Mouse (Mus musculus) layer of hippocampus, postnatal 25 days (tissue): Measurements from ENCODE around the gene Armc5. TPM values are rescaled to one million over a fixed set of nuclear protein-coding genes. Genes with fewer than 3 reads are reported as not detected.
A peak's percentile ranks its signal among the peaks of the same experiment; 100 is the strongest.

Experiments
- DNase-seq, 2 experiments: peaks; one replicate each; pipeline ENCODE4 v3.0.0; 2022; ENCODE audit warnings: mixed read lengths in 2 of 2, low spot score in 1 of 2; ENCODE audit errors: extremely low spot score in 1 of 2
- total RNA-seq, 2 experiments: library from RNA; stranded (reverse); gene quantifications; 2 replicates each; pipeline ENCODE4 v1.2.3; 2021

Gene Armc5
- 10 to 100 TPM; 12.4 to 13.2 TPM for total RNA-seq

- DNase-seq, result peak; percentile 85 to 86
Observed at GRCm38 (mm10) chr7:128236856-128237592, at the start of gene Armc5. TSS of gene Armc5 (plus strand) at chr7:128237342.

DNA sequence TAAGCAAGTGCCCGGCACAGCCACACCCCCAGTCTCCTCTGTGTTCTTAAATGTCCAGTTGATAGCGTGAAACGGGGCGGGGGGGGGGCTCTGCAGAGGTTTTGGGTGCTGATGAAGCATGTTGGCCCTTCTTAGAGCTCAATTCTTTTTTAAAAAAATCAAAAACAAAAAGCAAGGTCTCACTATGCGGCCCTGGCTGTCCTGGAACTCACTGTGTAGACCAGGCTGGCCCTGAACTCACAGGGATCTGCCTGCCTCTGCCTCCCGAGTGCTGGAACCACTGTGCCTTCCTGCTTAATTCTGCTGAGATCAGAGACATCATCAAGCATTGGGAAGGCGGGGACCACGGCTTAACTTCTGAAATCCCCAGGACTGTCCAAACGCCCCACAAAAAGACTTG lies 35.5 kb upstream of the Armc5 start:
- DNase-seq, result no peak

- no peak for DNase-seq
Observed at GRCm38 (mm10) chr7:128203071-128203470, 34.1 kb upstream of the Armc5 start.

GRCm38 (mm10) chr7:128204179-128204578 lies 33.0 kb upstream of the Armc5 start:
- no peak for DNase-seq

- no peak for DNase-seq
Observed at GRCm38 (mm10) chr7:128205695-128206094, 31.4 kb upstream of the Armc5 start.

DNA sequence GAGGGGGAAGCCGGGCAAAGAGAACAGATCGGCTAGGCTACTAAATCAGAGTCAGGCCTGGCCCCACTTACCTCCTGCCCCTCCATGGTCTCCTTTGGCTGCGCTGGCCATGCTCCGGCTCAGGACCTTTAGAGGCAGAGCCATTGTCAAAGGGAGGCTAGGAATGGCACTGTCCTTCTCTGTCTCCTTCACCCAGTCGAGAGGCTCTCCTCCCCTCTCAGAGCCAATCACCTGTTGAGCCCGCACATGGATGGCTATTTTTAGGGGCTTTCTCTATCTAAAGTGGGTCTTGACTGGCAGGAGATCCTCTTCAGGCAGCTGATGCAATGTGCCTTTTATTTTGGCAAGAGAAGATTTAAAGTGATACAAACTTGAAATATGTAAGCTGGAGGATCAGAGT lies 31.0 kb upstream of the Armc5 start, which contains the start of gene Cox6a2:
Gene Cox6a2 (minus strand): TSS at position 236 of the 400 bp plus-strand sequence.
- no peak for DNase-seq

DNA sequence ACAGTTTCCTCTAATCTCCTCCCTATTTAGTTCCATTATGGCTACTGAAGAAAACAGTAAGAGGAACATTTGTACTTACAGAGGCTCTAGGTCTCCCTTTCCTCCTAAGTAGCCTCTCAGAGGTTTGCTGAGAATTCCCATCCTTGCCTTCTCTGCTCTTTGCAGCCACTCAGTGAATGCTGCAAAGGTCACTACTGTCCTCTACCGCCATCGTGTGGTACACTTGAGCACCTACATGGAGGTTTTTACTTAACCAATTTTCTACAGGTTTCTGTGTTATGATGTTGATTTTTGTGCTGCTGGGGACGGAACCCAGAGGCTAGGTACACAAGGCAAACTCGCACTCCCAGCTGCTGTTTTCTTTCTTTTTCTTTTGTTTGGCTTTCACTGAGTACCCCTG lies 29.0 kb upstream of the Armc5 start:
- peak; percentile 14 to 69 for DNase-seq

DNA sequence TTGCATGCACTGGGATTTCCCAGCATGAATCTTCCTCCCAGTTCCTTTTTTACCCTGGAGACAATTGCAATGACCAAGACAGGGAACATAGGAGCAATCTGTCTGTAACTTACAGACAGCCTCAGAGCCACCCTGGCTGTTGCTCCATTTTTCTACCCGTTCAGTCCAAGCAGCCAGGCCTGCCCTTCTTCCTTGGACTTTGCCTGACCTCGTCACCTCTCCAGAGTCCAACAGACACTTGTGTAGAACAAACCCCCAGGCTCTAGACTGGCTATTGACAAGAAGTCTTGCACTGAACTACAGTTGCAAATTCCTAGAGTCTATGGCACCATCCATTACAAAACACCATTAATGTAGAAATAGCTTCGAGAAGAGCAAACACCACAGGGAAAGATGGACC lies 27.3 kb upstream of the Armc5 start:
- DNase-seq, result no peak

- DNase-seq, result no peak
Observed at GRCm38 (mm10) chr7:128219952-128220351, 17.2 kb upstream of the Armc5 start.

DNA sequence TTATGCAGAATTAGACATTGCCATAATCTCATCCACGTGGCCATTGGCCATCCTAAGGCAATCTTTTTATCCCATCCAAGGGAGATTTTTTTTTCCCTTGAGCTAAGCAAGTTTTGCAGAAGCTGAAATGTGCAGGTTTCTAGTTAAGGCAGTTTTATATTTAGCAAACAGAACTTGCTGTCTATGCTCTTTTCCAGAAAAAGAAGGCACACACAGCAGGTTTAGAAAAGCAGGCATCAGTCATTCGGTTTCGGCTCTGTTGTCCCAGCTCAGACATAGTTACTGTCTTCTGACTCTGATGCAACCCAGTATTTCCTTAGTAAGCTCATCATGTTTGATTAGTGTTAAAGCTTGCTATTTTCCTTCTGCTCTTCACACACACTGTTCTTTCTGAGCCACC lies 16.2 kb upstream of the Armc5 start:
- DNase-seq, result no peak

DNA sequence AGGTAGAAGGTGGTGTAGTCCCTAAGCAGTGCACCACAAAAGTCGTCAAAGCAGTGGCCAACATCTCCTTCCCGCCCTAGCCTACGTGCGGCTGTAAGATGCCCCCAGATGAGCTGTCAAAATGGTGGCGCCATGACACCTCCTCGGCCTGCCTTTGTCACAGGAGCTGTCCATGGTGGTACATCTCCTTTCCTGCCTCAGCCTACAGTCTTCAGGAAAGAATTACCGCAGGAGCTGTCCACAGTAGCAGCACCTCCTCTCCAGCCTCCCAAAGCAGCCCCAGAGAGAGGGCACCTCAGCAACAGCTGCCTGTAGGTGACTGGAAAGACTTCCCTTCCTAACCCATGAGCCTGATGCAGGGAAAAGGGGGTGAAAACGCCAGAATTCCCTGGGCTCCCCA lies 5.4 kb upstream of the Armc5 start:
- DNase-seq, result no peak

DNA sequence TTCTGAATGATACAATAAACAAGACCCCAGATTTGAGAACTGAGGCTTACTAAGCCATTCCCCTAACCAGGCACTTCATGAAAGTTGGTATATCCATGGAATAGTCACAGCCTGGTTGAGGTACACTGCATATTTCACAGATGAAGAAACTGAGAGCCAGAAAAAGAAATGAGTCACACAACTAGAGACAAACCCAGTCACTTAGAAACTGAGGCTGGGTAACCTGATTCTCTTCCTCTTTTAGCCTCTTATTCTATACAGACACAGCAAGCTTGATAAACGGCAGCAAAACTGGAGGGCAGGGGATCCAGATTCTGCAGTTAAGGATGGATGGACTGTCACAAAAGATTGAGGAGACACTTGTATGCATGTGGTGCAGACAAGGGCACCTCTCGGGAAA lies 2.3 kb upstream of the Armc5 start:
- no peak for DNase-seq

DNA sequence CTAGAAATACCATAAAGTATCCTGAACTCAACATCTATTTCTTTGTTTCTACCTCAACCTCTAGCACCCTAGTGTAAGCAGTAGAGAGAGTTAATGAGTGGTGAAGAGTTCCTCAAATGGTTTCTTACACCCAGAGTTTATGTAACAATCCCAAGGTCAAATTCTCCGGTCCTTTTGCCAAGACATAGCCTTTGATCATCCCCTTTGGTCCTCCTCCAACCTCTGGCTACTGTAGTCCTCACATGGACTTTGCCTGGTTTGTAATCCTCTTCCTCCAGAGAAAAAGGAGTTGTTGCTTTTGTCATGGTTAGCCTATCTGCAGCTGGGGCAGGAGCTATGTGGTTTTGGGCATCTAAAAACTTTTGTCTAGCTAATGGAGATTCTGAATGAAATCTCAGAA lies 1.7 kb upstream of the Armc5 start:
- DNase-seq, result no peak

DNA sequence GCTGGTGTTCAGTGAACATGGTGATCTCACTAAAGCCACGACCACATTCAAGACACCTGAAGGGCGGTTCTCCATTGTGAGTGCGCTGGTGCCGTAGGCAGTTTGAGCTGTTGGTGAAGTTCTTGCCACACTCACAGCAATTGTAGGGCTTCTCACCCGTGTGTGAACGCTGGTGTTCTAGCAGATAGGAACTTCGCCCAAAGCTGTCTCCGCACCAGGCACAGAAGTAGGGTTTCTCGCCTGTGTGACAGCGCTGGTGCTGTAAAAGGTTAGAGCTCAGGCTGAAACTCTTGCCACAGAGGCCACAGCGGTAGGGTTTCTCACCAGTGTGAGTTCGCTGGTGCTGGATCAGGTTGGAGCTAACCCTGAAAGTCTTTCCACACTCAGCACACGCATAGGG lies 716 bp upstream of the Armc5 start:
- DNase-seq, result no peak

DNA sequence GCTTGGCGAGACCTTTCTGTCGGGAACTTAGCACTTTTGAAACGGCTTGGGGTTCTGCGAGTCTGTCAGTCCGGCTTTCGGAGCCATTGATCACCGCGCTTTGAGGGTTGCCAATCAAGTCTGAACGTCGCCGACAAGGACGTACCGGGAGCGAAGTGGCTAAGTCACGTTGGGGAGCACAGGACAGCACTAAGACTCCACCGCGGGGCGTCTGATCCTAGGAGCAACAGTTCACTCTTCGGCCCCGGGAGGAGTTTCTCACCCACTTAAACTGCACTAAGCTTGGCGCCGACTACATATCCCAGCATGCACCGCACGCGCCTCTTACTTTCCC lies 418 bp downstream of the Armc5 start:
- no peak for DNase-seq

- peak; percentile 97 to 98 for DNase-seq
Observed at GRCm38 (mm10) chr7:128237927-128238778, 1.0 kb downstream of the Armc5 start, which contains the start of gene 9130023H24Rik. TSS of gene 9130023H24Rik (minus strand) at chr7:128238031.

GRCm38 (mm10) chr7:128238991-128239390 lies 1.8 kb downstream of the Armc5 start:
- DNase-seq, result no peak

- DNase-seq, result no peak
Observed at GRCm38 (mm10) chr7:128240131-128240784, 3.1 kb downstream of the Armc5 start.

DNA sequence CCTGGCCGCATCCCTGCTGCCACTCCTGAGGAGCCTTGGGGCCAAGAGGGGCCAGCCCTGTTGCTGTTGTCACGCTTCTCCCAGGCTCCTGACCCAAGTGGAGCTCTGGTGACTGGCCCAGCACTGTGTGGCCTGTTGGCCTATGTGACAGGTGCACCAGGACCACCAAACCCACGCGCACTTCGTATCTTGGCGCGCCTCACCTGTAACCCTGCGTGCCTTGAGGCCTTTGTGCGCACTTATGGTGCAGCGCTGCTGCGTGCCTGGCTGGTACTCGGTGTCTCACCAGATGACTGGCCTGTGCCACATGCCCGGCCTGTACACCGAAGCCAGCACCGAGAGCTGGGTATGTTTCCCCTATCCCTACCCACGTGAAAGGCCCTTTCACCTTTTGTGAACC lies 5.2 kb downstream of the Armc5 start:
- DNase-seq, result no peak

- no peak for DNase-seq
Observed at GRCm38 (mm10) chr7:128243921-128244320, 6.8 kb downstream of the Armc5 start.

DNA sequence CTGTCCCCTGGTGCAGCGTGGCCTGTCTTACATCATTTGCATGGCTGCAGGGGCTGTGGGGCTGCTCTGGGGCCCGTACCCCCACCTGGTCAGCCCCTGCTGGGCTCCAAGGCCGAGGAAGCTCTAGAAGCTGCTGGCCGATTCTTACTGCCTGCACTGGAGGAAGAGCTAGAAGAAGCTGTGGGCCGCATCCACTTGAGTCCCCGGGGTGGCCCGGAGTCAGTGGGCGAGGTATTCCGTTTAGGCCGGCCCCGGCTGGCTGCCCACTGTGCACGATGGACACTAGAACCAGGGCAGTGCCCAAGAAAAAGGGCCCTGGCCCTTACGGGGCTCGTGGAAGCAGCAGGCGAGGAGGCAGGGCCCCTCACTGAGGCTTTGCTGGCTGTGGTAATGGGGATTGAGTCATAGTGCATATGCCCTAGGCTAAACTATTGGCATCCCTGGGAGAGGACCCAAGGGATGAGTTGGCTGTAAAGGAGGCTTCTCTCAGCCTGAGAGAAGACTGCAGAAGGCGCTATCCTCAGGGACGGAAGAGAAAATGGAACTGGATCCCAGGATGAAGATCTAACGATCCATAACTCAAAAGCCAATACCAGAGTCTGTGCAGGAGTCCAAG lies 7.4 kb downstream of the Armc5 start:
- no peak for DNase-seq
